Mouse (Mus musculus) left cerebral cortex, postnatal 36 days (tissue): ENCODE measurements at regions not wholly inside any gene's neighbourhood (a gene's known extent, or its start where the extent isn't known, plus 50 kb on each side); places are given as distances from the start of the nearest gene placed in this dataset.
A peak's percentile ranks its signal among the peaks of the same experiment; 100 is the strongest.

Experiments
- DNase-seq, 2 experiments: peaks; one replicate each; pipeline ENCODE4 v3.0.0; 2021 to 2022; ENCODE audit warnings: low spot score in 2 of 2, mixed read lengths in 1 of 2
- intact Hi-C: fragments of 180-260 bp; cut with DNase I; formaldehyde crosslinking; loops from one replicate; pipeline ENCODE4 v1.15.1; 2025

GRCm38 (mm10) chr4:66482495-66483291, 78.3 kb upstream of the Astn2 start:
- DNase-seq, result peak; percentile 36 to 61
- intact Hi-C loops, result no loop called here

- DNase-seq, result no peak
- intact Hi-C loops, result no loop called here
Observed at GRCm38 (mm10) chr4:66478601-66479217, 74.3 kb upstream of the Astn2 start.
